Mouse (Mus musculus): Measurements from ENCODE around the gene C1qbp.
A peak's percentile ranks its signal among the peaks of the same experiment; 100 is the strongest.

DNA sequence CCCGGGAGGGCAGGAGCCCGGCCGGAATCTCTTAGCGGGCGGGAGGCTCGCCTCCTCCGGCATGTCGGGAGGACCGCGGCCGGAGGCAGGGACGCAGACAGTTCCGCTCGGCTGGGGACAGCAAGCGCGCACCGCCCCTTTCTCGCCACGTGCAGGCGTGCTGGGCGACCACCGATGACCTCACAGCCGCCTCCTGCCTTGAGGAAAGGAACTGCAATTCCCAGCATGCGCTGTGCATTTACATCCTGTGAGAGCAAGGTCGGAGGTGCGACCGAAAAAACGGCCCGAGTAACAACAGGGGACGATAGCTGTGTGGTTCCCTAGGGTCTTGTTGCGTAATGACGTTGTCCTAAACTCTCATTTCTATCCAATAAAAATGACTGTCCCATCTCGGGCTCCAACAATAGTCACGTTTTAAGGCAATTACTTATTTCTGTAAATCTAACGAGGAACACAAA lies 21.5 kb upstream of the C1qbp start, which contains the start of gene Dhx33:
- TF ChIP-seq CTCF (IDR thresholded peaks at IDR 0.05; ENCODE audit: control insufficient read depth, insufficient read depth, insufficient read length) (no peak), FOSL1 (IDR thresholded peaks at IDR 0.05; ENCODE audit: insufficient read depth, low read length, poor library complexity, severe bottlenecking) (no peak), MAX (IDR thresholded peaks at IDR 0.05) (peak; percentile 100), CEBPB (IDR thresholded peaks at IDR 0.05; ENCODE audit: low read depth) (peak; percentile 93)
